Mouse (Mus musculus): ENCODE results near the gene Oas2. TPM values are rescaled to one million over a fixed set of nuclear protein-coding genes. Genes with fewer than 3 reads are reported as not detected.

The Oas2 gene
- polyA plus RNA-seq, 3 experiments from 2014 or later, result 0.71 to 2.2 (median 0.95) TPM

DNA sequence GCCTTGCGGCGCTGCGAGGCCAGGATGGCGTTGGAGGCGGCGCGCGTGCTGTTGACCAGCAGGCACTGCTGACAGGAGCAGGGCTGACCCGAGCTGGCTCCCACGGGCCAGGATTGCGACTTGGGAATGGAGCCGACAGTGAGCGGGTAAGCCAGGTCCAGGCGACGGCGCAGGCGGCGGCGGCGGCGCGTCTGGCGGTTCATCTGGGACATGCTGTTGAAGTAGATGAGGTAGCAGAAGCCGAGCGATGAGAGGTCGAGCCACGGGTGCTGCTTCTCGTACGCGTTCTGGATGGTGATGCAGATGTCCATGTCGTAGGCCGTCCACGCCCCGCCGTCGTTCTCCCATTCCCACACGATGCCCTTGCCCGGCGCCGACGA is 55.0 kb downstream of the Oas2 start:
- no peak for ATAC-seq

DNA sequence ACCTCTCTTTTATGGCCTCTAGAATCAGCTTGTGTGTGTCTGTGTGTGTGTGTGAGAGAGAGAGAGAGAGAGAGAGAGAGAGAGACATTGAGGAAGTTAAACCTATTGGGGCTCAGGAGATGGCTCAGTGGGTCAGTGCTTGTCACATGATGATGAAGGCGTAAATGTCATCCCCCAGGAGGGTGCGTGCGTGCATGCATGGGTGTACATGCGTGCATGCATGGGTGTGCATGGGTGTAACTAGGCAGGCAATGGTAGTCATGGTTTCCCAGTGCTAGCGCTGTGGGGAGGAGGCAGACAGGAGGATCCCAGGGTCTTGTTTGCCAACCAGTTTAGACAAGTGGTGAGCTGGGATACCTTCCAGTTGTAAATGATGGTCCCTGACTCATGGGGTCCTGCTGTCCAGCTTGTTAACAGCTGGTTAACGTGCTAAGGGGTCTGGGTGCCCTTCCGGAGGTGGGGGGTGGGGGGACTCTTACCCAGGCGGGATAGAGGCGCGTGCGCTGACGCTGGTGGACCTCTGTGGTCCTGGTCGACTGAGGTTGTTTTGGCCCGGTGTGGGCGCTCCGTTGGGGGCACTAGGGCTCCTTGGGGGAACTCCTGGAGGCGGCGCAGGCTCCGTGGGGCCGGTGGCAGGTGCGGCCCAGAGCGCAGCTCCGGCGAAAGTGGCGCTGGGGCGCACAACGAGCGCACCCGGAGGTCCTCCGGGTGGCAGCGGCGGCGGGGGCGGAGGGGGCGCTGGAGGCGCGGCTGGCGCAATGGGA is 55.5 kb downstream of the Oas2 start:
- ATAC-seq, result no peak

DNA sequence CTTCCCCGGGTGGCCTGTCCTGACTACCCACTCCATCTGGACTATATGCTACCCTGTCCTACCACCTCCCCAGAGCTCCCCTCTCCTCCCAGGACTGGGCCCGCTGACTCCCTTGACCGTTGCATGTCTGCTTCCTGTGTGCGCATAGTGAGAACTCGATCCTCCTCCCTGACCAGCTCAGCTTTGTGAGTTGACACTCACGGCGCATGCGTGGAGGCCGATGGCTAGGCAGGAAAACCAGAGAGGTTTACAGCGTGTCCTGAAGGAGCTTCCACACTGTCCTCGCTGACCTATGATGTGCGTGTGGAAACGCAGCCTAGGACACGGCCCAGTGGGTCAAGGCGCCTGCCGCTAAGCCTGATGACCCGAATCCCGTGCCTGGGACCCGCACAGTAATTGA is 57.6 kb downstream of the Oas2 start:
- ATAC-seq, result no peak

DNA sequence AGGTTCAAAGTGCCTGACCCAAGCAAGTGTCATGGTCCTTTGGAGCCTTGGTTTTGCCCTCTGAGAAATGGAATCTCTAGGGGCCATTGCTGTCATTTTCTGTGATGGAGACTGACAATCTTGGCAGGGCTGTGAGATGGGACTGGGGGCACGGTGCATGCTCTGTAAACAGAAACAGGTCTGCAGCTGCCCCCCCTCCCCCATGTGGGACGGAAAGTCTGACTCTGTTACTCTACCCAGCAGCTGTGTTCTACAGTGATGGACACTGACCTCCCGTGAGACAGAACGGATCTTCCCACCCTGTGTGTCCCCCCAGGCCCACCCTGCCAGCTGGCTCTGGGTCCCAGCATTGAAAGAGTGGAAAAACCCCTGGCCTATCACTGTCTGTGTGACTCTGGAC is 59.2 kb downstream of the Oas2 start:
- ATAC-seq, result no peak

DNA sequence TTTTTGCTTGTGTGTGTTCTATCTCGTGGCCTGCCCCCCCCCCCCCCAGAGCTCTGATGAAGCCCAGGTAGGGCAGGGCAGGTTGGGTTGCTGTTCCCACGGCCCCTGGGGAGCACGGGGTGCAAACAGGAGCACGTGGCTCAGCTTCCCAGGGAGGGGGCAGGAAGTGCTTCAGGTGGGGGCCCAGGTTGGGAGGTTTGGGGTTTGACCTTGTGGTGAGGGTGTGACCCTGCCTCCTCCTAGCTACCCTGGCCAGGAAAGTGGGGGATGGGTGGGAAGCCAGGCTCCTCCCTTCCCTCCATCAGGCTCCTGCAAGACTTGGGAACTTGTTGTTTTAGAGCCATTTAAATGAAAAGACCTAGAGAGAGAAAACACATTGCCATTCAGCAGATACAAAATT is 61.2 kb downstream of the Oas2 start:
- peak; percentile 33 for ATAC-seq

DNA sequence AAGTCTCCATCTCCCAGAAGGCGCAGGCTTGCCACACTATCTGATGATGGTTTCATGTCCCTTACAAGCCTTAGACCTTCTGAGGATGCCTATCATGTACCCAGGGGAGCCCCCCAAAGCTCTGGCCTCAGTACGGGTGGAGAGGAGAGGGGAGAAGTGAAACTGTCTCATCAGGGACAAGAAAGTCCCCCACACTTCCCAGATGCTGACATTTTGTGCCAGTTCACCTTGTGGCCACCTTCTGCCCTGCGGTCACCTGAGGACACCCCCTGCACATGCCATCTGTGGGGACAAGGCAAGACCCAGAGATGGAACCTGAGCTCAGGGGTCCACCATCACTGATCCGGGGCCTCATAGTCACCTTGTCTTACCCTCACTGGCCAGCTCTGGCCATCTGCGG is 61.8 kb downstream of the Oas2 start:
- ATAC-seq, result no peak

DNA sequence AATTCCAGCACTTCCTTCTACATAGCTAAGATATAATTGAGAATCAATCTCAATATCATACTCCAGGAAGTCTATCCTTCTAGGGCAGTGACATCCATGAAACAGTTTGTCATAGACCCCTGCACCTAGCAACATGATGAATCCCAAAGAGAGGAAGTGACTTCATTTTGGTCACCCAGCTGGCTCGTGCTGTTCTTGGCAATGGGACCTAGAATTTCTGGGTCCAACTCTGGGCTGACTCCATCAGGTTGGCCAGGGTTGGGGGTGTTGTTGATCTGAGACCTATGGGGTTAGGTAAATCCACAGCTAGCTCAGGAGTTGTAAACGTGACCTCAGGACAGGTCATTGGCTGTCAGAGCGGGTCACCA is 62.2 kb downstream of the Oas2 start:
- no peak for ATAC-seq

DNA sequence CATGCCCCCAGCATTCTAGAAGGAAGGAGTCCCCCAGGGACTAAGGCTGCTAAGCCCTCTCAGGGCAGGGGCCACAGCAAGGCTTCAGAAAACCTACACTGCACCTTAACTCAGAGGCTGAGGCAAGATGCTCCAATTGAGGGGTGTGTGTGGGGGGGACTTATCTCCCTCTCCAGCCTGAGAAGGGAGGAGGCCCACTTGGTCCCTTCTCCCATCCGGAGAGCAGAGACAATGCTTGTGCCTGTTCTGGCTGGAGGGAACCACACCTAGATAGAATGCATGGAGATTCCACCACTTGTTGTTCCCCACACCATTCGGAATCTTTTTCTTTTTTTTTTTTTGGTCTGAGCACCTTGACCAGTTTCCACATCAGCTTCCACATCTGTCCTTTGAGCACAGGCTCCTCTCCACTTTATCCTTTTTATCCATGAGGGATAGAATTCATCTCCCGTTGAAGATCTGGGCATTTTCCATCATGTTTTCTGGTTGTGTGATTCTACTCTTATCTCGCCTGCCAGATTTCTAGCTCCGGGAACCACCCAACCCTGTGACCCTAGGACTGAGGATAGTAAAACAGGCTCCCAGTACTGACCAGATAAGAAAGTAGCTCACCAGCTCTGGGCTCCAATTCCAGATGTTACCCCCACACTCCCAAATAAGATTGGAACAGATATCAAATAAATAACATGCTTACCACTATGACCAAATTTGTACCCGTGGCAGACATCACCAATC is 62.7 kb downstream of the Oas2 start:
- no peak for ATAC-seq

DNA sequence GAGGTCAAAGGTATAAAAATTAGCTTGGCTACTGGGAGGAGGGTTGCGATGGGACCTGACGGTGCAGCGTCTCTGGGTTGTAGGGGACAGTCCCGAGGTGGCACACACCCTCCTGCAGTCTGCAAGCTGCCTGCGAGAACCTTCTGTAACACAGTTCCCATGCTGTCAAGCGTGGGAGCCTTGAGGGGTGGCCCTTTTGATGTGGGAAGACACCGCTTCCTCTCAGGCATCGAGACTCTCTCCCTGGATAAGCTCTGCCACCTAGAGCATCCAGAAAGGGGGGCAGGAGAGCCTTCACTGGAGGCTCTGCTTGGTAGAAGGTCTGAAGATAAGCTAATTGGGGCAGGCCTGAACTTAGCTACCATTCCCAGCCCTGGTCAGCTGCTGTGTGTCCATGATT is 64.0 kb downstream of the Oas2 start:
- ATAC-seq, result peak; percentile 89

DNA sequence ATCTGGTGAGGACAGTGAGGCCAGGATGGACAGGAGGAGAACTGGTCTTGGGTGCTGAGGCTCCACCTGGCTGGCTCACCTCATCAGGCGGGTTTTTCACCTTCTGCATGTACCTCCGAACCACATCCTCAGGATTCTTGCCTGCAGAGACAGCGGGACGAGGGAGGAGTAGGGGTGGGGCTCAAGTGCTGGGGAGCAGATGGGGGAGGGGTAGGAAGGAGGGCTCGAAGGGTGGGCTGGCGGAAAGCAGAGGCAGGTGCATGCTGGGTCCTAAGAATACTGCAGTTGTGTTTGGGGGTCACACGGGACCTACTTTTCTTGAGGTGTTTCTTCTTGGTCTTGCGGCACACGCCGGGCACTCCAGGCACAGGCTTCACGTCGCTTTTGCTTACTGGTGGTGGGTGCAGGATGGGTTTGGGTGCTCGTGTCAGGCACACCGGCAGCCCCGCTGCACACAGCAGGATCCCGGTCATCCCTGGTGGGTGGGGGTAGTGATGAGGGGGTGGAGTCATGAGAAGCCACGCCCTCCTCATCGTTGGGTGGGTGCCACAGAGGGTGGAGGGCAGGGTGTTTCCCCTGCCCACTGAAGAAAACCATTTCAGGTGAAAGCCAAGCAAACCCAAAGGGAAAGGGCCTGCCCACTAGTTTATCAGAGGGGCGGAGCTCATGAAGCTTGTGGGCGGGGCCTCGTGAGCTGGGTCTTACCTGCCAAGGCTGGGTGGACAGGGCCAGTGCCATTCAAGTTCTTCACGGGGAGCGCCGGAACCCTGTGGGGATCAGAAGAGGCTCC is 66.5 kb downstream of the Oas2 start:
- no peak for ATAC-seq

DNA sequence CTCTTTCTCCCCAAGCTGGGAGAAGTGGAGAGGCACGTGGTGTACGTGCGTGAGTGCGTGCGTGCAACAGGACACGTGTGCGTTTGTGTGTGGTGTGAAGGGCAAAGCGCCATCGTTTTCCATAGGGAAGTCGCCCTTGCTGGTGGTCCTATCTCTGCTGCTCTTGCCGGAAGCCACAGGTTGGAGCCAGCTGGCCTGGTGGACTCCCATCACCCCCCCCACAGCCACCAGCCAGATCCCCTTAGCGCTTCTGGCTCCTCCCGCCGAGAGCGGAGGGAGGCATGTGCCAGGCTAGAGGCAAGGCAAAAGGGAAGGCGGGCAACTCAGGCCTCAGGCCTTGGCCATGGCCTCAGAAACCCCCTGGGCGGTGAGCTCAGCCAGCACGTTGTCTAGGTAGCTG is 68.7 kb downstream of the Oas2 start:
- no peak for ATAC-seq

Other genes with a start within 250 kb of the Oas2 start
- 1 to 10 TPM; 3.2 to 5.7 (median 3.5) TPM for gene Plbd2, start 246.2 kb downstream of the Oas2 start, polyA plus RNA-seq (2017; shearing (Covaris generic))
- 10 to 100 TPM in 1 of 3 experiments, 1 to 10 TPM in 2; 6.1 to 14.5 (median 7.3) TPM for gene Slc8b1, start 238.7 kb downstream of the Oas2 start, polyA plus RNA-seq (2017; shearing (Covaris generic))
- 10 to 100 TPM in 2 of 3 experiments, 1 to 10 TPM in 1; 6.4 to 15.8 (median 12.6) TPM for gene Tpcn1, start 161.2 kb downstream of the Oas2 start, polyA plus RNA-seq (2017; shearing (Covaris generic))
- gene Iqcd, start 160.8 kb downstream of the Oas2 start, polyA plus RNA-seq (2017; shearing (Covaris generic)), result under 1 TPM in 1 of 3 experiments, not detected in 2; 0.91 TPM
- gene Rita1, start 137.3 kb downstream of the Oas2 start, polyA plus RNA-seq (2017; shearing (Covaris generic)), result 1 to 10 TPM; 2.1 to 3.5 (median 3.2) TPM
- gene Ddx54, start 137.1 kb downstream of the Oas2 start, polyA plus RNA-seq (2017; shearing (Covaris generic)), result 10 to 100 TPM; 13.0 to 21.1 (median 13.4) TPM
- gene Cfap73, start 115.6 kb downstream of the Oas2 start, polyA plus RNA-seq (2017; shearing (Covaris generic)), result not detected
- gene Rasal1, start 101.0 kb downstream of the Oas2 start, polyA plus RNA-seq (2017; shearing (Covaris generic)), result 1 to 10 TPM; 6.8 to 9.7 (median 6.8) TPM
- 10 to 100 TPM; 41.0 to 52.7 (median 49.6) TPM for gene Dtx1, start 37.9 kb downstream of the Oas2 start, polyA plus RNA-seq (2017; shearing (Covaris generic))
- 10 to 100 TPM in 1 of 3 experiments, 1 to 10 TPM in 2; 9.6 to 35.3 (median 10.0) TPM for gene Oas3, start 27.8 kb upstream of the Oas2 start, polyA plus RNA-seq (2017; shearing (Covaris generic))
- gene Oas1e, start 45.7 kb upstream of the Oas2 start, polyA plus RNA-seq (2017; shearing (Covaris generic)), result not detected
- gene Oas1c, start 62.7 kb upstream of the Oas2 start, polyA plus RNA-seq (2017; shearing (Covaris generic)), result 10 to 100 TPM; 12.0 to 14.0 (median 13.6) TPM
- gene Oas1f, start 97.5 kb upstream of the Oas2 start, polyA plus RNA-seq (2017; shearing (Covaris generic)), result not detected
- gene Oas1h, start 111.6 kb upstream of the Oas2 start, polyA plus RNA-seq (2017; shearing (Covaris generic)), result not detected
- 1 to 10 TPM in 1 of 3 experiments, under 1 TPM in 1, not detected in 1; 0.68 to 2.0 TPM for gene Oas1g, start 137.8 kb upstream of the Oas2 start, polyA plus RNA-seq (2017; shearing (Covaris generic))
- 10 to 100 TPM; 31.0 to 53.3 (median 33.8) TPM for gene Oas1a, start 157.7 kb upstream of the Oas2 start, polyA plus RNA-seq (2017; shearing (Covaris generic))
- gene Oas1d, start 164.7 kb upstream of the Oas2 start, polyA plus RNA-seq (2017; shearing (Covaris generic)), result not detected

All from inflammation-experienced regulatory T-cells, adult 6 months (primary cell).